Mouse (Mus musculus) C3H10T1/2 (cell line): ENCODE measurements around the gene Zbtb8a. TPM values are rescaled to one million over a fixed set of nuclear protein-coding genes. Genes with fewer than 3 reads are reported as not detected.

ENCODE experiments used
- polyA plus RNA-seq, 2 experiments: library from polyadenylated mRNA; unstranded; fragments of >200 nt; fragmentation: generic; extraction: Trizol; gene quantifications; one replicate each; pipeline ENCODE4 v1.2.1; 2012; ENCODE audit warnings: missing spikeins in 2 of 2

Zbtb8a gene
- polyA plus RNA-seq = 1 to 10 TPM; 1.4 to 8.8 TPM

DNA sequence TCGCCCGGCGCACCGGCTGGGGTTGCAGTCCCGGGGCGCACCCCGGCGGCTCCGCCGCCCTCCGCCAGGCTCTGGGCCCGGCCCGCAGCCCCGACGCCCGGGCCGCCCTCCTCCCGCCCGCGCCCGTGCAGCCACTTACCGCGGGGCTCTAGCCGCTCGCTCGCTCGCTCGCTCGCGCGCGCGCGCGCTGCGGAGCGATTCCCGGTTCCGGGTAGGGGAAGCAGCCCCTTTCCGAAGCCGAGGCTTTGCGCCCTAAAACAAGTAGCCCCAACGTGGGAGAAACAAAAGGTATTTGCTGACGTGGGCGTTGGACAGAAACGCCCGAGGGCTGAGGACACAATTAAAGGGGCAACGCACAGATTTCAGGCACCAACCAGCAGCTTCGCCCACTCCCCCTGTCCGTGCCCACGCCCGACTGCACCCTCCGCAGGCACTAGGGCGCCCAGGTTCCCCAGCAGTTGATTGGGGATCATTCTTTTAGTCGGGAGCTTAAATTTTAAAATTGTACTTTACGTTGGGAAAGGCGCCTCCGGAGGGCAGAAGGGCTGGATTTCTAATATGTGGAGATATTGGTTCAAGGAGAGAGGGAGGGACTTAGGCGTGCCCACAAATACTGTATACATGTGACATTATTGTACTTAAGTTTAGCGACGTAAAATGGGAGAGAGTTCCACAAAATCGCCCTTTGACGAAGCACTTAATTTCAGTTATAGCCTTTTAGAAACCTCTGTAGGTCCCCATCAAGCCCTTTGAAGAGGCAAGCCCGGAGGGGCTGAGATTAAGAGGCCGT is at the start of gene Zbtb8a:
Zbtb8a (minus strand) TSS at position 516 of the 790 bp plus-strand sequence.

DNA sequence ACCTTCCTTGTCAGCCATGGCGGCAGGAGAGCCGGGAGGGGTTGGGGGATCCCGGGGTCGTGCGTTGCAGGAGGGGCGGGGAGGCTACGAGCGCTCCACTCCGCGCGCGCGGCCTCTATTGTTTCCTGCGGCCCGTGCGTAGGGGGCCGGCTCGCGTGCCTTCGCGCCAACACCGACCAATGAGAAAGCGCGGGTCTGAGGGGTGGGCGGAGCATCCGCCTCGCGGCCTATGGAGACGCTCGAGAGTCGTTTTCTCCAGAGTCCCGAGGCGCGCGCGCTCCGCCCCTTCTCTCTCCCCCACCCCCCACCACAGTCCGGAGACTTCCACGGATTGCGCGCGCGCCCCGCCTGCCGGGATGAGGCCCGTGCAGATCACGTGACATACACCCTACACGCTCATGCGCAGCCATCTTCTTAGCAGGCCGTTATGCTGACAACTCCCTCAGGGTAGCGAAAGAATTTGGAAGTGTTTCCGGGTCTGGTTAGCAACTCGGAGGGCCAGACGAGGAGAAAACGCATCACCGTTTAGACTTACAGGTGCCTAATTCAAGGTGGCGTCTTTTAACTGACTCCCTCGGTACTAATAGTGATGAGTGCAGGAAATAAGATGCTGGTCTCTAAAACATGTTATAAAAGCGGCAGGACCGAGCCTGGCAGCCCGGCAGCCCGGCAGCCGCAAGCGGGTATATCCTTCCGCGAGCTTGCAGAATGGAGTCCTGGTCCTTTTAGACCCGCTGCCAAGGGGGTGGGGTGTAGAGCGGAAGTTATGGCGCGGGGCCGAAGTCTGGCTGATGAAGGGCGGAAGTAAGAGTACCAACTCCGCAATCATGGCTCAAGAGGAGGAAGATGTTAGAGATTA is 42.5 kb downstream of the Zbtb8a start, which contains the start of the genes Rbbp4 and Zbtb8os:
Rbbp4 (minus strand) TSS at position 155 of the 859 bp plus-strand sequence.
Zbtb8os (plus strand) TSS at position 480 of the 859 bp plus-strand sequence.

Other genes starting within 250 kb of the Zbtb8a start
- under 1 TPM in 1 of 2 experiments, not detected in 1; 0.05 TPM for gene Fndc5, start 241.1 kb downstream of the Zbtb8a start, polyA plus RNA-seq
- gene S100pbp, start 188.4 kb downstream of the Zbtb8a start, polyA plus RNA-seq = 1 to 10 TPM in 1 of 2 experiments, under 1 TPM in 1; 0.56 to 8.2 TPM
- gene Yars, start 188.4 kb downstream of the Zbtb8a start, polyA plus RNA-seq = 10 to 100 TPM; 42.9 to 57.8 TPM
- gene C77080, start 116.7 kb downstream of the Zbtb8a start, polyA plus RNA-seq = 10 to 100 TPM in 1 of 2 experiments, 1 to 10 TPM in 1; 7.0 to 19.9 TPM
- 1 to 10 TPM in 1 of 2 experiments, under 1 TPM in 1; 0.04 to 1.4 TPM for gene Sync, start 90.5 kb downstream of the Zbtb8a start, polyA plus RNA-seq
- gene Rbbp4, start 42.7 kb downstream of the Zbtb8a start, polyA plus RNA-seq = 100 to 1,000 TPM in 1 of 2 experiments, 10 to 100 TPM in 1; 91.9 to 133 TPM
- gene Zbtb8os, start 42.4 kb downstream of the Zbtb8a start, polyA plus RNA-seq = 10 to 100 TPM in 1 of 2 experiments, 1 to 10 TPM in 1; 2.4 to 26.0 TPM
- gene Zbtb8b, start 62.7 kb upstream of the Zbtb8a start, polyA plus RNA-seq = under 1 TPM in 1 of 2 experiments, not detected in 1; 0.01 TPM
- gene Bsdc1, start 83.5 kb upstream of the Zbtb8a start, polyA plus RNA-seq = 10 to 100 TPM in 1 of 2 experiments, 1 to 10 TPM in 1; 2.2 to 20.7 TPM
- gene Tssk3, start 112.9 kb upstream of the Zbtb8a start, polyA plus RNA-seq = not detected
- gene Fam229a, start 113.1 kb upstream of the Zbtb8a start, polyA plus RNA-seq = under 1 TPM in 1 of 2 experiments, not detected in 1; 0.09 TPM
- 100 to 1,000 TPM in 1 of 2 experiments, 10 to 100 TPM in 1; 57.5 to 148 TPM for gene Marcksl1, start 135.5 kb upstream of the Zbtb8a start, polyA plus RNA-seq
- gene Hdac1, start 164.6 kb upstream of the Zbtb8a start, polyA plus RNA-seq = 10 to 100 TPM; 10.4 to 97.9 TPM
- gene Lck, start 195.5 kb upstream of the Zbtb8a start, polyA plus RNA-seq = under 1 TPM; 0.12 to 0.33 TPM
- gene Fam167b, start 200.4 kb upstream of the Zbtb8a start, polyA plus RNA-seq = under 1 TPM in 1 of 2 experiments, not detected in 1; 0.12 TPM
- gene Eif3i, start 222.5 kb upstream of the Zbtb8a start, polyA plus RNA-seq = 100 to 1,000 TPM; 267 to 601 TPM
- 100 to 1,000 TPM; 192 to 203 TPM for gene Tmem234, start 222.6 kb upstream of the Zbtb8a start, polyA plus RNA-seq
- gene Dcdc2b, start 236.1 kb upstream of the Zbtb8a start, polyA plus RNA-seq = under 1 TPM; 0.27 to 0.48 TPM
- gene Iqcc, start 241.0 kb upstream of the Zbtb8a start, polyA plus RNA-seq = 10 to 100 TPM in 1 of 2 experiments, 1 to 10 TPM in 1; 6.8 to 27.3 TPM
- 10 to 100 TPM in 1 of 2 experiments, 1 to 10 TPM in 1; 8.4 to 46.3 TPM for gene Ccdc28b, start 245.8 kb upstream of the Zbtb8a start, polyA plus RNA-seq